Mouse (Mus musculus) kidney, adult 11 months (tissue): ENCODE data around the gene Vmac.
A peak's percentile ranks its signal among the peaks of the same experiment; 100 is the strongest.

Experiments used
- DNase-seq: peaks from one replicate; pipeline ENCODE4 v3.0.0; 2022

Vmac gene

DNA sequence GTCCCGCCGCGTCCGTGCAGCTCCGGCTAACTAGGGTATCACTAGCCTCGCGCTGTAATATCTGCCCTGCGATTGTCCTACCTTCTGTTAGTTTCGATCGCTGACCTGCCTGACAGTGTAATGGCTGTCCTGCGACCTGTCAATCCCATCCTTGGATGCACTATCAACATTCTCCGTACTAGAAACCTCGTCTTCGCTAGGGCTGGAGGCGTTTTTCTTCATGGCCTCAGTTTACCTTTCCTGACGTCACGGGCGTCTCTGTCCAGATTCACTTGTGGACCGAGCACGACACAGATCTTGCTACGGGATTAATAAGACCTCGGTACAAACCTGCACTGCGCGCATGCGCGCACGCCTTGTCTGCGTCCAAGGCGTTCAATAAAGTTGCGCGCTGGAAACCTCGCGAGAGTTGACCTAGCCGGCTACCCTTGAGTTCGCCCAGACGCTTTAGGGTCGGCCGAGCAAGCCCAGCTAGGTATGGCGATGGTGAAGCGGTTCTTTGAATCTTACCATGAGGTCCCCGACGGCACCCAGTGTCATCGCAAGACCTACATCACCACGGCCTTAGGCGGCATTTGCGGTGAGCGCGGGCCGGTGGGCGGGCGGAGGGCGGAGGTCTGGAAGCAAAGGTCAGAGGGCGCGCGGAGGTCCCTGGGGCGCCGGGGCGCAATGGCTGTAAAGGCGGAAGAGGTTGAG, at the start of gene Vmac, which contains the start of gene Ndufa11:
Vmac (minus strand) TSS at position 660 of the 696 bp plus-strand sequence.
Ndufa11 (plus strand) TSS at position 405 of the 696 bp plus-strand sequence.
- DNase-seq, result peak; percentile 93

- DNase-seq, result no peak
These were observed 49.0 kb upstream of the Vmac start for GRCm38 (mm10) chr17:56766631-56767405.

GRCm38 (mm10) chr17:56765431-56765830, 47.6 kb upstream of the Vmac start:
- no peak for DNase-seq

GRCm38 (mm10) chr17:56764474-56765354, 46.9 kb upstream of the Vmac start, which contains the start of gene Dus3l:
Dus3l (plus strand) TSS chr17:56764757.
- DNase-seq, result peak; percentile 91

GRCm38 (mm10) chr17:56763741-56764250, 46.0 kb upstream of the Vmac start:
- DNase-seq, result no peak

- peak; percentile 63 for DNase-seq
These were observed 45.2 kb upstream of the Vmac start for GRCm38 (mm10) chr17:56762769-56763731.

- DNase-seq, result peak; percentile 83
These were observed 44.2 kb upstream of the Vmac start for GRCm38 (mm10) chr17:56761991-56762410.

- DNase-seq, result no peak
These were observed 43.3 kb upstream of the Vmac start for GRCm38 (mm10) chr17:56761077-56761476.

- DNase-seq, result no peak
These were observed 41.4 kb upstream of the Vmac start for GRCm38 (mm10) chr17:56759261-56759660.

DNA sequence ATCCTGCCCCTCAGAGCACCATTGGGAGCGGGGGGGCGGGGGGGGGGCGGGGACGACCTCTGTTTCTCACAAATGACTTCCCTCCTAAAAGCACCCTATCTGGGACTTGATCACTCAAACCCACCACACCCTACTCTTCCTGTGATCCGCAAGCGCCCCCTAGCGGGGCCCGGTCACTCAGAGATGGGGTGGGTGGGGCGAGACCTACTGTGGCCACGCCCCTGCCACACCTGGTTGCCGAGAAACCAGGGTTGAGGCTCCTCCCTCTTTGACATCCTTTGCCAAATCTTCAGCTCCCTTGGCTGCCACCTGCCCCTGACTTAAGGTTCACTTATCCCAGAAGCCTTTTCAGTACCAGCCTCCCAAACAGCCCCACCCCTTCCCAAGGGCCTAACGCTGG, 40.3 kb upstream of the Vmac start:
- DNase-seq, result peak; percentile 91

DNA sequence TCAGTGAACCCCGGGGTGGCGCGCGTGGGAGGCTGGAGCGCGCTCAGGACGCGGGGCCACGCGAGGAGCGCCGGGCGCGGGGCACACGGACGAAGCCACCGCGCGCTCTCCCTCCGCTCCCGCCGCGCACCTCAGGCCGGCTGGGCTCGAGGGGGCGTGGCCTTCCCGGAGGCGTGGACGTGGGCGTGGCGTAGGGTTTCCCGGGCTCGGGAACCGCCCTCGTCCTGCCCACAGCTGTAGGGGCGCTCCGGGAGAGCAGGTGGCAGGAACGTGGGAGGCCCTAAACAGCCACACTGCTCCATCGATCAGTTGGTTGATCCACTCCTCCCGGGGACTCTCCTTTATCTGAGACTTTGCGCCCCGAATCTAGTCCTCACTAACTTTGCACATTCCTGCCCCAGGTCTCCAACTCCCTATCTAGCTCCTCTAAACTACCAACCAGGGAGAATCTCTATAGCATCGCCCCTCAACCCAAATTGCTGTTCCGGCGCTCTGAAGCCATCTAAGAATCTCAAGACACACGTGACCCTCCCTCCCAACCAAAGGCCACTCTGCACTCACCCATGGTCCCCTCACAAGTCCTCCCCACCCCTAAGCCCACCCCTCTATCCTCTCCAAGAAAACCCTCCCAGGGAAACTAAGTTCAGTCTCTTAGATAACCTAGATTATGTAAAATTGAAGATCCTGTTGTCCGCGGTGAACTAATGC, 39.7 kb upstream of the Vmac start, which contains the start of gene Nrtn:
Nrtn (minus strand) TSS at position 115 of the 708 bp plus-strand sequence.
- peak; percentile 88 for DNase-seq

DNA sequence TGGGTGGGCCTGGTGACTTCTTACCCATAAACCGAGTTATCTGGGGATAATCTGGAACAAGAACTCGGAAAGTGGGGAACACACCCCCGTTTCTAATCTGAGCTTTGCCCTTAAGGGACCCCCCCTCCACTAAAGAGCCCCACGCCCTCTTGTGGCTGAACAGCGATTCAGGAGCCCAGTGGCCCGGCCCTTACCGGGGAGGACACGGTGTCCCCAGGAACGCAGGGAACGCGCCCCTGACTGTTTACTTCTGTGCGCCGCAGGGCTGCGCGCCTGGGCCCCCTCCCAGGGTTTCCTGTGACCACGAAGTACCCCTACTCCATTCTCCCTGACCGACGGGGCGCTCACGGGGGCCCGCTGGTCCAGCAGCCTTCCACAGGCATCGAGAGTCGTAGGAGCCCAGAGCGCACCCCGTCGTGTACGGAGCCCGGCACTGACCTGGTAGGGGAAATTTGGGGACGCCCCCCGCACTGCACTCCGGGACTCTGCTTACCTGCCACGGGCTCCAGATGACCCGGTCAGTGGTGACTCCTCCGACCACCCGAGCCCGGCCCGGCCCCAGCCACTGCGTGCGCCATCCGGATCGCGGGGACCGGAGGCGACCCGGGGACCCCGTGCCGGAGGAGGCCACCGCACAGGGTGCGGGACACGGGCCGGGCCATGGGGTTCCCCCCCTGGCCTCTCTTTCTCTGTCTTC, 39.0 kb upstream of the Vmac start:
- no peak for DNase-seq

DNA sequence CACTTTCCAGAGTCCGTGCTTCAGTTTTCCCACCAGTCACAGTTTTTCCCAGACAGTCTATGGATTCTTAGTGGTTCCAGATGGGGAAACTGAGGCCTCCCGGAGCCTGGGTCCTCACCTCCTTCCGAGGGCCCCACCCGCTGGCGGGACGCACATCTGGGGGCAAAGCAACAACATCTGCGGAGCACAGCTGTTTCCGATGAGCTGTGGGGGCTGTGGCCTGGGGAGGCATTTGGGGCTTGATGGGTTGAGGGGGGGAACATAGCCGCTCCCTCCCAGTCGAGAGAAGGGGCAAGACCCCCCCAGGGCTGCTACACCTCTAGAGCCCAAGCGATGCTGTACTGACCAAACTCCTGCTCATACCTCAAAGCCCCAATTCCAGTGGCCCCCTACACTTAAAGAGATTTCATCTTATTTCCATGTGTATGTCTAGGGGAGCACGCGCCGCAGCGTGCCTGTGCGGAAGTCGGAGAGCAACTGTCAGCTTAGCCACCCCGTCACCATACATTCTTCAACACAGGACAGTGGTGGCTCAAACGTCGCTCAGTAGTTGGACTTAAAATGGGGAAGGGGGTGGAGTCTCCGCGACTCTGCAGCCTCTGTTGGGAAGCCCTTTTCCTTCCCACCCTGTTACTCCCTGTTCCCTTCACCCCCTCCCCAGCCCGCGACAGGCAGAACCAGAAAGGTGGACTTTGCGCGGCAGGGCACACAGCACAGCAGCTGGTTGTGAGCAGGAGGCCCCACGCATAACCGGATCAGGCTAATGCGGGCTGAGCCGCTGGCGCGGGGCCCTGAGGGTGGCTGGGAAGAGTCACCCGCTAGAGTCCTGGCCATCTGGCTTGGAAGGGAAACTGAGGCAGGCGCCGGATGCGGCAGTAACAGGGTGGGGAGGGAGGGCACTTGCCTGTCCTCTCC, 36.7 kb upstream of the Vmac start:
- DNase-seq, result no peak

DNA sequence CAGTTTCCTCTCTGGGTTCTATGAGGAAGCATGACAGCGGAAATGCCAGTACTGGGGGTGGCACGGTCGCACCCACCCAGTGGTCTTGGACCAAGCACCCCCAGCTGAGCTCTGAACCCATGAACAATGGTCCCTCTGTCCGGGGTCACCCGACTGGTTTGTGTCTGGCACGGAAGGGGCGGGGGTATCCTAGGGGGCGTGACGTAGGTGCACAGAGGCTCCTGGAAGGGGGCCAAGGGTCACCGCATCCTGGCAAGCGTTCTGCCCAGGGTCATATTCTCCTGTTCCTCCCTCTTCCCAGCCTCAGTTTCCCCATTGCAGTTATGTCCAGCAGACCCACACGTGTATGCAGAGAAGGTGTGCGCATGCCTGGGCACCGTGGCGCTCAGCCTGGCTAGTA, 35.6 kb upstream of the Vmac start:
- DNase-seq, result no peak

DNA sequence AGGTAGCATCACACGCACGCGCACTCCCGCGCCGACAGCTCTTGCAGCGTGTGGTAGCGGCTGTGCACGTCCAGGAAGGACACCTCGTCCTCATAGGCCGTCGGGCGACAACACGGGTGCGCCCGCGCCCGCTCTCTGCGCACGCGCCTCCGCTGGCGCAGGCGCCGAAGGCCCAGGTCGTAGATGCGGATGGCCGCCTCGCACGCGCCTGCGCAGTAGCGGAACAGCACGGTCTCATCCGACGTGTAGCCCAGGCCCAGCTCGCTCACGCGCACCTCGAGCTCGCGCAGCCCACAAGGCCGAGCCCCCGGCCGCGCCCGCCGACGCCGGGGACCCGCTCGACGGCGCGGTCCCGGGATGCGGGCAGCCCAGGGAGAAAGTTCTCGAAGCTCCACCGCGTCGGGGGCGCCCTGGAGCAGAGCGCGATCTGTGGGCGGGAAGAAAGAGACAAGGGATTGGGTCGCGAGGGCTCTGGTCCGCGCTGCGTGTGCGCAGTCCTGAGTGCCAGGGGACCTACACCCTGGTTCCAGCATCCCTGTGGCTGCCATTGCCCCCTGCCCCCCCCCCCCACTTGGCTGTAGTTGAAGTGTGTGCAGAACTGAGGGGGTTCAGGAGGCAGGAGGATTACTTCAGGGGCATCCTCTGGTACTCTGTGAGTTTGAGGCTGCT, 33.7 kb upstream of the Vmac start:
- DNase-seq, result no peak

DNA sequence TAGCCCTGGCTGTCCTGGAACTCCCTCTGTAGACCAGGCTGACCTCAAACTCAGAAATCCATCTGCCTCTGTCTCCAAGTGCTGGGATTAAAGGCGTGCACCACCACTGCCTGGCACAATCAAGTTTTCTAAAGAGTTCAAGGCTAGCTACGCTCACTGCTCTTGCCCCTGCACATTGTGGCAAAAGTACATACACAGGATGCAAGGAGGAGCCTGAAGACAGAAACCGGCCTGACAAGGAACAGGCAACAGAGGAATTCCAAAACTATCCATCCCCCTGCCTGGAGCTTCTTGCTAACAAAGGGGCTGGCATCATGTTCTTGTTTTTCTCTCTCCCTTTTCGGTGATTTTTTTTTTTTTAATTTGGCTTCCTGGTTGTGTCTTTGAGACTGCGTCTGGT, 26.4 kb upstream of the Vmac start:
- no peak for DNase-seq

DNA sequence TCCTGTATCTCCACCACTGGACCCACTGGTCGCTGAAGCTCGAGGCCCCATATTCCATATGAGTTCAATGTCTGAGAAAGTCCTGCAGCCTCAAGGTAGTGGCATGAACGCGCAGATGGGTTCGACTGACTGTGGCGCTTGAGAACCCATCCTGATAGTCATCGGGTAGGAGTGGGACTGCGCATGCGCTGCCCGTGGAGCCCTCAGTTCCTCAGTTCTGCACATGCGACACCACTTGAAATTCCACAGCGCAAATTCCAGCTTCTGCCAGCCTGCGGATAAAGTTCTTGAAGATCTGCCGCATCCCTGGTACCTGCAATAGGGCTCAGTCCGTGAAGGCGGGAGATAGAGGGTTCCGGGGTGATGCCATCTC, 23.0 kb upstream of the Vmac start:
- no peak for DNase-seq

GRCm38 (mm10) chr17:56740118-56740787, 22.4 kb upstream of the Vmac start:
- no peak for DNase-seq
